Mouse (Mus musculus) liver, embryonic 13.5 days (tissue): Measurements from ENCODE around the gene Afg3l1. TPM values are rescaled to one million over a fixed set of nuclear protein-coding genes. Genes with fewer than 3 reads are reported as not detected.
"Not testable (repeated sequence)": the region's sequence is repeated elsewhere in the genome, so short reads cannot be mapped to it uniquely, and the experiment has no call there.

Experiments used
- ATAC-seq: fragments of 200-750 bp; cut with Nextera tagmentation; 2 replicates; pipeline ENCODE4 v1.8.0; 2017; ENCODE audit warnings: low read depth, mild to moderate bottlenecking, moderate number of reproducible peaks, moderate library complexity
- DNase-seq: peaks from one replicate; pipeline ENCODE4 v3.0.0; 2022
- H3K27ac ChIP-seq: fragments of 300-500 bp; sonication (generic); 2 replicates; pipeline ENCODE4 v1.5.1; 2015; ENCODE audit warnings: moderate library complexity, mild to moderate bottlenecking, inconsistent platforms
- H3K27me3 ChIP-seq: fragments of 300-500 bp; sonication (generic); 2 replicates; pipeline ENCODE4 v1.6.1; 2015; ENCODE audit warnings: mild to moderate bottlenecking, inconsistent platforms
- H3K36me3 ChIP-seq: fragments of 300-500 bp; sonication (generic); 2 replicates; pipeline ENCODE4 v1.6.1; 2015; ENCODE audit warnings: mild to moderate bottlenecking, inconsistent platforms
- H3K4me1 ChIP-seq: fragments of 300-500 bp; sonication (generic); replicated peaks from 2 replicates; pipeline ENCODE4 v1.6.1; 2015; ENCODE audit warnings: inconsistent platforms
- H3K4me2 ChIP-seq: fragments of 300-500 bp; sonication (generic); 2 replicates; pipeline ENCODE4 v1.6.1; 2015; ENCODE audit warnings: inconsistent platforms, mild to moderate bottlenecking, moderate library complexity
- H3K4me3 ChIP-seq: fragments of 300-500 bp; sonication (generic); replicated peaks from 2 replicates; pipeline ENCODE4 v1.5.1; 2015; ENCODE audit warnings: mild to moderate bottlenecking, inconsistent platforms
- H3K9ac ChIP-seq: fragments of 300-500 bp; sonication (generic); 2 replicates; pipeline ENCODE4 v1.6.1; 2015; ENCODE audit warnings: mild to moderate bottlenecking, inconsistent platforms
- H3K9me3 ChIP-seq: fragments of 300-500 bp; sonication (generic); replicated peaks from 2 replicates; pipeline ENCODE4 v1.6.1; 2016; ENCODE audit warnings: inconsistent platforms
- WGBS: fragments of 180-500 bp; shearing (Covaris S2); methylation state at CpG from one replicate; pipeline ENCODE4 v1.1.7; 2015; ENCODE audit not compliant: insufficient replicate concordance; 5-methylcytosine and 5-hydroxymethylcytosine counted together
- polyA plus RNA-seq: library from polyadenylated mRNA; unstranded; fragments of >200 nt; fragmentation: Nextera tagmentation; extraction: Ambion mirVana; gene quantifications from 2 replicates; pipeline ENCODE4 v1.2.1, GENCODE M21; 2015

Gene Afg3l1
- polyA plus RNA-seq, 1 experiment from 2014 or later = 34.6 TPM

DNA sequence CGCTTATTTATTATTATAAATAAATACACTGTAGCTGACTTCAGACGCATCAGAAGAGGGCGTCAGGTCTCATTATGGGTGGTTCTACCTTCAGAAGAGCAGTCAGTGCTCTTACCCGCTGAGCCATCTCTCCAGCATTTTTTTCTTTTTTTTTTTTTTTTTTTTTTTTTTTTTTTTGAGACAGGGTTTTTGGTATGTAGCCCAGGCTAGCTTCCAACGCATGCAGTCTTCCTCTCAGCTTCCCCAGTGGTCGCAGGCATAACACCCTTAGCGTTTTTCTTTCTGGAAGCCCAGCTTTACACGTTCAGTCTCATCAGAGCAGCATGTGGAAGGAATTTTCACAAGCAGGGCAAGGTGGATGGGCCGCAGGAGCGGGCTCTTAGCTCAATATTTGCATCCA, 40.5 kb downstream of the Afg3l1 start:
- 34% methylated on average over 10 of the region's 10 CpGs for WGBS
- H3K36me3 ChIP-seq = 0 out of 2 replicates have a peak, but pooled peaks cover 11% of the 10 kb centered on the region
- DNase-seq = no peak
- peaks cover 48% of the 10 kb centered on the region for H3K27me3 ChIP-seq
- H3K27ac ChIP-seq = no peak overlapping the region
- 0 out of 2 replicates have a peak overlapping the region, but pooled peaks have one; percentile 3 for H3K9ac ChIP-seq
- no peaks in the 10 kb centered on the region for H3K9me3 ChIP-seq
- peak overlapping the region; percentile 82 for H3K4me2 ChIP-seq
- ATAC-seq = no peak
- peak overlapping the region; percentile 66 for H3K4me3 ChIP-seq
- peaks cover 24% of the 10 kb centered on the region for H3K4me1 ChIP-seq

DNA sequence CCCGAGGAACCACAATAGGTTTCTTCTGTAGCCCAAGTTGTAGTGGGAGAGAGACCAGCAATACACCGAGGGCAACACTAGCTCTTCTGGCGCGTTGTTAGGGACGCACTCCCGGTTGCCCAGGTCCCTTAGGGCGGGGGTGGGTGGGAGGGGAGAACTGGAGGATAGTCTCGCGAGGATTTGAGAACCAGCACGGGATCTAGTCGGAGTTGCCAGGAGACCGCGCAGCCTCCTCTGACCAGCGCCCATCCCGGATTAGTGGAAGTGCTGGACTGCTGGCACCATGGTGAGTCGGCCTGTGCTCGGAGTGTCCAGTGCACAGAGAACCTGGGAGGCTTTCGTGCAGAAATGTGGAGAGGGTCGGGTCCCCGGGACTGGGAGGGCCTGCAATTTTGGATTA, 41.0 kb downstream of the Afg3l1 start, which contains the start of gene Gas8:
Gas8 (plus strand) TSS at position 168 of the 400 bp plus-strand sequence.
- ATAC-seq (peak; percentile 83), DNase-seq (peak; percentile 68)
- under 1% methylated on average over 20 of the region's 20 CpGs for WGBS
- peaks cover 24% of the 10 kb centered on the region for H3K4me1 ChIP-seq
- peak within 1 kb of the TSS; percentile 82 for H3K4me2 ChIP-seq
- peaks cover 43% of the 10 kb centered on the region for H3K27me3 ChIP-seq
- H3K27ac ChIP-seq = no peak within 1 kb of the TSS
- peaks cover 16% of the 10 kb centered on the region; the same call in 1 of the 2 replicates for H3K36me3 ChIP-seq
- peak within 1 kb of the TSS; percentile 64 for H3K9ac ChIP-seq
- no peaks in the 10 kb centered on the region for H3K9me3 ChIP-seq
- H3K4me3 ChIP-seq = peak within 1 kb of the TSS; percentile 66

DNA sequence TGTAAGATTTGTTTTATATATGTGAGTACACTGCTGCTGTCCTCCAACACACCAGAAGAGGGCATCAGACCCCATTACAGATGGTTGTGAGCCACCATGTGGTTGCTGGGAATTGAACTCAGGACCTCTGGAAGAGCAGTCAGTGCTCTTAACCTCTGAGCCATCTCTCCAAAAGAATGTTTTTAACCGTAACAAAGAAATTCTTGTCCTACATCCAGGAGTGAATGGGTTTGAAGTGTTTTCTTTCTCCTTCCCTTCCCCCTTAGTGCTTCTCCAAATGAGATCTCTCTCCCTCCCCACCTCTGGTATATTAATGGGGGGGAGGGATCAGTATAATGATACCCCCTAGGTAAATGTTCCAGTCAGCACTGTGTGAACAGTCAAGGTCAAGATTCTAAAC, 42.3 kb downstream of the Afg3l1 start:
- Histone ChIP-seq H3K36me3 (peaks cover 25% of the 10 kb centered on the region), H3K27me3 (peaks cover 30% of the 10 kb centered on the region), H3K4me1 (peaks cover 17% of the 10 kb centered on the region)
- not testable (repeated sequence) for H3K9me3 ChIP-seq, DNase-seq, H3K4me3 ChIP-seq, H3K4me2 ChIP-seq, H3K27ac ChIP-seq, ATAC-seq, H3K9ac ChIP-seq
- 88% methylated on average over 1 of the region's 1 CpGs for WGBS

DNA sequence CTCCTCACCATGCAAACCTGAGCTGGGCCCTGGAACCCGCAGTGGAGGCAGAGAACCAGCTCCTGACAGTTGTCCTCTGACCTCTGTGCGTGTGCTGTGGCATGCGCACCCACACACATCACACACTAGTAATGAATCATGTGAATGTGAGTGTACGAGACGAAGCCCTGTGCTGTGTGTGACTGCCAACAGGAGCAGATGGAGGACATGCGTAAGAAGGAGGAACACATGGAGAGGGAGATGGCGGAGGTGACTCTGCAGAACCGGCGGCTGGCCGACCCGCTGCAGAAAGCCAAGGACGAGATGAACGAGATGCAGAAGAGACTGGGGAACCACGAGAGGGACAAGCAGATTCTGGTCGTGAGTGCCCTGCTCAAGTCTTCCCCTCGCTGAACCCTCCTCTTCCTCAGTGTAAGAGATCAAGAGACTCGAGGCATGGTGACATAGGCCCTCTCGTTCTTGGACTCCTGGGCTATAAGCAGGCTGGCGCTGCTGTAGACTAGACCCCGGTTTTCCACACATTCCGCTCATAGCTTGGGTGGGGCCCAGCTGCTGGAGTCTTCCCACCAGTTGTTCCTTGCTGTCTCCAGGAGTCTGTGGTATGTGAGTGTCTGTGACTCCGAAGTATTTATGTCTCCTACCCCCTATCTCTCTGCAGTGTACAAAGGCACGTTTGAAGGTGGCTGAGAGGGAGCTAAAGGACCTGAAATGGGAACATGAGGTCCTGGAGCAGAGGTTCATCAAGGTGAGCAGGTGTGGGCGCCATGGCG, 50.2 kb downstream of the Afg3l1 start:
- ATAC-seq = no peak
- Histone ChIP-seq H3K4me3 (no peak overlapping the region), H3K9ac (no peak overlapping the region), H3K27me3 (no peaks in the 10 kb centered on the region), H3K4me1 (no peaks in the 10 kb centered on the region), H3K4me2 (no peak overlapping the region), H3K27ac (no peak overlapping the region), H3K9me3 (no peaks in the 10 kb centered on the region), H3K36me3 (peaks cover 64% of the 10 kb centered on the region)
- 82% methylated on average over 25 of the region's 25 CpGs for WGBS
- DNase-seq = no peak

DNA sequence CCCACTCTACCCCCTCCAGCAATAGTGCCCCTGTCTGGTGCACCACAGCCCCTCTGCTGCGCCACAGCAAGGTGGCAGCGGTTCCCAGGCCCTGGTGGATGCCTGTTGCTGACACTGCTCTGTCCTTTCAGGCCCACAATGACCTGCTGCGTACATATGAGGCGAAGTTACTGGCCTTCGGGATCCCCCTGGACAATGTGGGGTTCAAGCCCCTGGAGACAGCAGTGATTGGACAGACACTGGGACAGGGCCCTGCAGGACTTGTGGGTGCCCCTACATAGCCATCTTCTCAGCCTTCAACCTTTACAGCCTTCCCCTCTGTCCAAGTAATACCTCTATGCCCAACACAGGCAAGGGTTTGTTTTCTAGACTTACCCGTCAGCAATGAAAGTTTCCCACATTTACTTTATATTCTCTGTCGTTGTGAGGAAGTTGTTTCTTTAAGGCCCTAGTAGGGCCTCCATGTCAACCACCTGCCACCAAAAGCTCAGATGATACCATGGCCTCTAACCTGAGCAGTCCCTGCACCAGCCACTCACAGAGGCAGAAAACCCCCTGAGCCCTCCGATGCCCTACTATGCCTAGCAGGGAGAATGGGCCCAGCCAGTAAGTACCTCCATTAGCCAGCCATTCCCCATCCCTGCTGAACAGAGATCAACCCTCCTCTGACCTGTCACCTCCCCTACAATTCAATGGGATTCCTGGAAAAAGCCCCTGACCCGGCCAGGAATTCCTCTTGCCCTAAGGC, 58.7 kb downstream of the Afg3l1 start:
- DNase-seq (no peak), ATAC-seq (no peak)
- H3K4me2 ChIP-seq = no peak overlapping the region
- no peak overlapping the region for H3K4me3 ChIP-seq
- peaks cover 21% of the 10 kb centered on the region for H3K27me3 ChIP-seq
- no peaks in the 10 kb centered on the region for H3K4me1 ChIP-seq
- H3K9me3 ChIP-seq = no peaks in the 10 kb centered on the region
- 75% methylated on average over 9 of the region's 9 CpGs for WGBS
- H3K27ac ChIP-seq = no peak overlapping the region
- H3K9ac ChIP-seq = no peak overlapping the region
- H3K36me3 ChIP-seq = peaks cover 29% of the 10 kb centered on the region

DNA sequence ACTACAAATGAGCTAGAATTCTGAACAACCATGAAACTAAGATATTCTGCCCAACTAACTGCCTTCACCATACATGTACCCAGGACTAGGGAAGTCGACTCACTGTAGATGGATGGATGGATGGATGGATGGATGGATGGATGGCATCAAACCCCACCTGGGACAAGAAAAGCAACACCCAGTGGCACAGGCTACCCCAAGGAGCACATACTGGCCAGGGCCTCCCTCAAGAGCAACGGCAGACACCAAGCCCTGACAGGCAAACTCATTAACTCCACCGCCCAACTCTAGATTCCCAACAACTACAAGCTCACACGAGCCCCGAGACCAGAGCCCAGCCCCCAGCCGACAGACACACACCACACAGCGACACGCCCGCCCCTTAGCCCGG, 59.3 kb downstream of the Afg3l1 start:
- Histone ChIP-seq H3K36me3 (peaks cover 23% of the 10 kb centered on the region), H3K27ac (no peak overlapping the region), H3K4me1 (no peaks in the 10 kb centered on the region), H3K9ac (no peak overlapping the region), H3K4me2 (no peak overlapping the region), H3K27me3 (peaks cover 21% of the 10 kb centered on the region), H3K4me3 (no peak overlapping the region), H3K9me3 (no peaks in the 10 kb centered on the region)
- DNase-seq (no peak), ATAC-seq (no peak)
- WGBS = 20% methylated on average over 10 of the region's 10 CpGs

DNA sequence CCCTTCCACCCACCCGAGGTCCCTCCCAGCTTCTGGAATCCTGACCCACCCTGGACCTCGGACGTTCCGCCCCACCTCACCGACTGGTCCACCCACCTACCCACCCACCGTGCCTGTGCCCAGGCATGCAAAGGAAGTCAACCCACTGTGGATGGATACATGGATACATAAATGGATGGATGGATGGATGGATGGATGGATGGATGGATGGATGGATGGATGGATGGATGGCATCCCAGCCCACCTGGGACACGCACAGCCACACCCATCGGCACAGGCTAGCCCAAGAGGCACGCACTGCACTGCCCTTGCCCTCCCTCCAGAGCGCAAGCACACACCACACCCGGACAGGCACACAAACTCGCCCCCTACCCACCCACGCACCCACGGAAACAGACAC, 59.9 kb downstream of the Afg3l1 start:
- Histone ChIP-seq H3K36me3 (peaks cover 23% of the 10 kb centered on the region), H3K27me3 (peaks cover 21% of the 10 kb centered on the region)
- not testable (repeated sequence) for ATAC-seq, H3K4me2 ChIP-seq, H3K4me1 ChIP-seq, DNase-seq, H3K27ac ChIP-seq, H3K9ac ChIP-seq, H3K4me3 ChIP-seq, H3K9me3 ChIP-seq
- WGBS = 68% methylated on average over 7 of the region's 14 CpGs

Other genes starting within 250 kb of the Afg3l1 start
- 1.2 TPM in 2 replicates for gene Spata2l, start 241.7 kb upstream of the Afg3l1 start, polyA plus RNA-seq
- gene Zfp276, start 223.7 kb upstream of the Afg3l1 start, polyA plus RNA-seq = 6.3 and 7.1 TPM in 2 replicates
- gene Vps9d1, start 223.6 kb upstream of the Afg3l1 start, polyA plus RNA-seq = 4.0 and 4.4 TPM in 2 replicates
- 18.3 and 21.3 TPM in 2 replicates for gene Fanca, start 159.3 kb upstream of the Afg3l1 start, polyA plus RNA-seq
- gene Spire2, start 145.2 kb upstream of the Afg3l1 start, polyA plus RNA-seq = 3.1 and 3.4 TPM in 2 replicates
- 63.6 and 73.7 TPM in 2 replicates for gene Tcf25, start 104.2 kb upstream of the Afg3l1 start, polyA plus RNA-seq
- not detected in 2 replicates for gene Mc1r, start 70.8 kb upstream of the Afg3l1 start, polyA plus RNA-seq
- gene Tubb3, start 66.5 kb upstream of the Afg3l1 start, polyA plus RNA-seq = 1.4 and 1.9 TPM in 2 replicates
- gene Def8, start 54.4 kb upstream of the Afg3l1 start, polyA plus RNA-seq = 13.0 and 14.8 TPM in 2 replicates
- gene Dbndd1, start 37.6 kb downstream of the Afg3l1 start, polyA plus RNA-seq = 0.29 and 0.32 TPM in 2 replicates
- 4.2 and 4.8 TPM in 2 replicates for gene Gas8, start 40.9 kb downstream of the Afg3l1 start, polyA plus RNA-seq
- 0.78 and 1.3 TPM in 2 replicates for gene Rhou, start 176.0 kb downstream of the Afg3l1 start, polyA plus RNA-seq